ENCODE assay signal across 11 mouse cellular contexts in the genomic region with DNA sequence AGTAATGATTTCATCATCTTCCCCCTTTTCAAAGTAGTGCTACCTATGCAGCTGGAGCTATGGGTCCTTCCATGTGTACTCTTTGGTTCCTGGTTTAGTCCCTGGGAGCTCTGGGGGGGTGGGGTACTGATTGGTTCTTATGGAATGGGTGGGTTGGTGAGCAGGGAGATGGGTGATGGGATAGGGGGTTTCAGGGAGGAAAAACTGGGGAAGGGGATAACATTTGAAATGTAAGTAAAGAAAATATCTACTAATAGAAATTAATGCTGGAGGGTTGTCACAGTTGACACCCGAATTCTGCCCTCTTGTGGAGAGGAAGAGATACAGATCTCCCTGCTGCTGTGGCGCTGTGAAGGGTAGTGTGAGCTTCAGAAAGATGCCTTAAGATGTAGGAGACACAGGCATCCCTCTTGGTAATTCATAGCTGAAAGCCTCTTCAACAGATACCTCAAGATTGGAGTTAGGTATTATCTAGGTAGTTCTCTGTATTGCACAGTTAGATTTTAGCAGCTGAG. TPM values are rescaled to one million over a fixed set of nuclear protein-coding genes. Genes with fewer than 3 reads are reported as not detected.
DNase-seq lines count a peak whose midpoint lies in the region; ATAC-seq and TF ChIP-seq lines count a peak whose summit lies in the region.
"Had no signal": no experiment of that assay in that cellular context is flagged by ENCODE, and none has a peak within 500 bp of the region (broad histone marks: within the 10 kb centered on the region; RNA-seq: fewer than 3 reads in every experiment).

No protein-coding gene starts in this region.

- no peak for ATAC-seq in granulocyte monocyte progenitor cell, adult 5-6 weeks (replicated peaks; ENCODE audit: poor library complexity, severe bottlenecking)

- H3K27ac ChIP-seq in layer of hippocampus, adult 2 months, result no peak overlapping the region

- DNase-seq in layer of hippocampus, adult 2 months (ENCODE audit: low spot score in 2 of 2), result no peak
- DNase-seq in layer of hippocampus, adult 9-10 months (ENCODE audit: low spot score), result no peak
- peak; percentile 39 for DNase-seq in CD4-positive helper T cell, adult 2 months (ENCODE audit: low read depth, low spot score)
- DNase-seq in NIH3T3 (ENCODE audit: low read depth), result peak; percentile 36
- peak; percentile 74 for DNase-seq in naive thymus-derived CD4-positive, alpha-beta T cell, adult 2 months (ENCODE audit: low read depth)
- no peak for DNase-seq in right cerebral cortex, postnatal 25 days
- DNase-seq: lung, postnatal 36 days had no signal

- TF ChIP-seq CTCF in layer of hippocampus, adult 2 months (conservative IDR thresholded peaks at IDR 0.05), result peak; percentile 58

- H3K4me3 ChIP-seq in layer of hippocampus, adult 2 months, result no peak overlapping the region
- H3K4me3 ChIP-seq: erythroblast, embryonic 14.5 days had no signal

RNA-seq across cellular contexts. Expression of a gene that starts 4.3 kb away (rescaled TPM):
- total RNA-seq in layer of hippocampus, adult 2 months (2021), result not detected
- not detected in 2 replicates for total RNA-seq in granulocyte monocyte progenitor cell, adult 5-6 weeks (2014; fragmentation: Nextera tagmentation)
- not detected in 2 replicates for total RNA-seq in granulocyte monocyte progenitor cell, adult 5-6 weeks (2017)
- total RNA-seq: heart, postnatal 25 days; left cerebral cortex, postnatal 36 days had no signal

RNA-seq across cellular contexts. Expression of a gene that starts 58.7 kb away (rescaled TPM):
- not detected for total RNA-seq in layer of hippocampus, adult 2 months (2021)
- not detected in 2 replicates for total RNA-seq in granulocyte monocyte progenitor cell, adult 5-6 weeks (2014; fragmentation: Nextera tagmentation)
- not detected in 2 replicates for total RNA-seq in granulocyte monocyte progenitor cell, adult 5-6 weeks (2017)
- total RNA-seq: heart, postnatal 25 days; left cerebral cortex, postnatal 36 days had no signal

Comparison
In these comparisons a context has a peak if more than half of its experiments do, and no peak if none do; other contexts are left out.
1. DNase-seq: peak in CD4-positive helper T cell, adult 2 months (single experiment), NIH3T3 (single experiment) and naive thymus-derived CD4-positive, alpha-beta T cell, adult 2 months (single experiment); none in layer of hippocampus, adult 2 months (0 of 2), layer of hippocampus, adult 9-10 months (single experiment) and right cerebral cortex, postnatal 25 days (single experiment).